Mouse (Mus musculus) forebrain, embryonic 10.5 days (tissue): ENCODE measurements around the gene Rgp1. TPM values are rescaled to one million over a fixed set of nuclear protein-coding genes. Genes with fewer than 3 reads are reported as not detected.
"Not testable (repeated sequence)": the region's sequence is repeated elsewhere in the genome, so short reads cannot be mapped to it uniquely, and the experiment has no call there.

Experiments used
- DNase-seq: peaks from one replicate; pipeline ENCODE4 v3.0.0-alpha.2; 2017; ENCODE audit warnings: low spot score; ENCODE audit errors: extremely low spot score
- H3K27ac ChIP-seq: fragments of 300-500 bp; sonication (generic); 2 replicates; pipeline ENCODE4 v1.5.1; 2016; ENCODE audit warnings: mild to moderate bottlenecking
- H3K27me3 ChIP-seq: fragments of 300-500 bp; sonication (generic); 2 replicates; pipeline ENCODE4 v1.6.1; 2016; ENCODE audit warnings: mild to moderate bottlenecking; ENCODE audit not compliant: poor library complexity, severe bottlenecking
- H3K36me3 ChIP-seq: fragments of 300-500 bp; sonication (generic); replicated peaks from 2 replicates; pipeline ENCODE4 v1.6.1; 2016; ENCODE audit warnings: mild to moderate bottlenecking, moderate library complexity
- H3K4me1 ChIP-seq: fragments of 300-500 bp; sonication (generic); 2 replicates; pipeline ENCODE4 v1.6.1; 2016
- H3K4me3 ChIP-seq: fragments of 300-500 bp; sonication (generic); 2 replicates; pipeline ENCODE4 v1.5.1; 2016; ENCODE audit warnings: mild to moderate bottlenecking, moderate library complexity
- H3K9me3 ChIP-seq: fragments of 300-500 bp; sonication (generic); 2 replicates; pipeline ENCODE4 v1.6.1; 2016; ENCODE audit warnings: mild to moderate bottlenecking, moderate library complexity
- WGBS: fragments of 180-500 bp; shearing (Covaris S2); methylation state at CpG from one replicate; pipeline ENCODE4 v1.1.7; 2016; 5-methylcytosine and 5-hydroxymethylcytosine counted together
- polyA plus RNA-seq: library from polyadenylated mRNA; unstranded; fragments of >200 nt; fragmentation: Nextera tagmentation; extraction: Ambion mirVana; gene quantifications from 2 replicates; pipeline ENCODE4 v1.2.1, GENCODE M21; 2016

The Rgp1 gene
- 15.3 and 24.2 TPM in 2 replicates for polyA plus RNA-seq

DNA sequence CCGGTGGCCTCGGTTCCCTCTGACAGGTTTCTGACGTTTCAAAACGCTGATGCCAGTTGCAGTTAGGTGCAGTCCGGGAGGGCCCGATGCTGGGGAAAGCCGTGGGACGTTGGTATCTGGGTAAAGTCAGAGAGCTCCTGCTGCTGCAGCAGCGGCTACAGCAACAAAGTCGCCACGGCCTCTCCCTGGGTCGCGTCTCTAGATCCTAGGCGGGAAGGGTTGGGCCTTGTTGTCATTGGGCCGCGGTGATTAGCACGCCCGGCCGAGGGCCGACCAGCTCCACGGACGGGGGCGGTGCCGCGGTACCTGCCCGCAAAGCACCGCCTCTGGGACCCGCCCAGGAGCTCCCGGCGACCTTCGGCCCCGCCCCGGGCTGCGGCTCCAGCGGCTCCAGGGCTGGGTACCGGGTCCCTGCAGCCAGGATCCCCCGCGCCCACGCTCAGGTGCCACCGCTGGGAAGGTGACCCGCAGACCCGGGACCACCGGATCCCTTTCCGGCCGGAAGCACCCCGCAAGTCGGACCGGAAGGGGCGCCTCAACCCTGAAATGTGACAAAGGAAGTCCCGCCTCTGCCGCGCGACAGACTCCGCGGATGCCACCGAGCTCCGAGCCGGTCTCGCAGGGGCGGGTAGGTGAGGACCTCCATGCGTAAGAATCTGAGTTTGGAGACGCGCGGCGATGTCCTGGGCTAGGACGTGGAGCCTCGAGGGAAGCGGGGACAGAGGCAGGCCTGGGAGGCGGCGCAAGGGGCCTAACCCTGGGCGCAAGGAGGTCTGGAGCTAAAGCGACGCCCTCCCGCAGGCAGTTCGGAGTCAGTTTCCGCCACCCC, at the start of gene Rgp1, which contains the start of gene Gba2:
Gene Rgp1, plus strand, starts transcription at position 340 of the 829 bp plus-strand sequence.
Gene Gba2, minus strand, starts transcription at position 498 of the 829 bp plus-strand sequence.
- peaks cover 61% of the 10 kb centered on the region for H3K36me3 ChIP-seq
- peaks cover 48% of the 10 kb centered on the region for H3K4me1 ChIP-seq
- H3K27me3 ChIP-seq, result no peaks in the 10 kb centered on the region
- H3K27ac ChIP-seq, result peak within 1 kb of the TSS; percentile 94
- under 1% methylated on average over 76 of the region's 76 CpGs for WGBS
- no peaks in the 10 kb centered on the region for H3K9me3 ChIP-seq
- peak within 1 kb of the TSS; percentile 96 for H3K4me3 ChIP-seq
- peak; percentile 87 for DNase-seq

DNA sequence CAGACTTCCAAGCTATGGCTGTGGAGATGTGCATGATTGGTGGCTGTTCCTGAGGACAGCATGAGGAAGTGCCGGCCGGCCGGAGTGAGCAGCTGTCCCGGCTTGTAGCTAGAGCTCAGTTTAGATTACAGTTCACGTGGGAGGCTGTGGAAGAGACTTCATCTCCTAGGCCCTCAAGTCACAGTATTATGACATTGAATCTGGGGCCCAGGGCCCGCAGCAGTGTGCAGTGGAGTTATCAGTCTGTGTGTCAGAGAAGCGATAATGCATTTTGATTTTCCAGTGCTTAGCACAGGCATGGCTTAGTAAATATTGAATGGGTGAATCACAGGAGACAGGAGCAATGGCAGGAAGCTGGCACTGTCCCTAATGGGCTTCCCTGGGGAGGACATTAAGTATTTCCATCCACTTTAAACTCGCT, 48.4 kb upstream of the Rgp1 start:
- no peak for DNase-seq
- H3K4me3 ChIP-seq, result no peak overlapping the region
- no peaks in the 10 kb centered on the region for H3K9me3 ChIP-seq
- peaks cover 23% of the 10 kb centered on the region for H3K27me3 ChIP-seq
- 80% methylated on average over 8 of the region's 8 CpGs for WGBS
- H3K4me1 ChIP-seq, result no peaks in the 10 kb centered on the region
- no peak overlapping the region for H3K27ac ChIP-seq
- H3K36me3 ChIP-seq, result peaks cover 44% of the 10 kb centered on the region

DNA sequence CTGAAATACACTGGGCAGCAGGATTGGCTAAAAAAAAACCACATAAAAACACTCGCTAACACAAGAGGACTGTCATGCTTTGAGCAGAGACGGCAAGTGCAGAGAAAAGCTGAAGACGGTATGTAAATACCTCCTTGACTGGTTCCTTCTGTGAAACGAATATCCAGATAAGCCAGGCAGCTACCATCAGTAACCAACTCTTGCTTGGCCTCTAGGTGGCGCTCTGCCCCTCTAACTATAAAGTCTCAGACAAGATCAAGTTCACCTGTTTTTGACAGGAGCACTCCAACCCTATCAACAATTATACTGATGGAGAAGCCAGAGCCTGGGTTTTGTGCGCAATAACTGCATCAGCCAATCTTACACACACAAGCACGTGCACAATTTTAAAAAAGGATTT, 47.9 kb upstream of the Rgp1 start:
- Histone ChIP-seq H3K36me3 (peaks cover 49% of the 10 kb centered on the region), H3K27me3 (peaks cover 18% of the 10 kb centered on the region), H3K4me1 (no peaks in the 10 kb centered on the region), H3K4me3 (no peak overlapping the region), H3K9me3 (no peaks in the 10 kb centered on the region), H3K27ac (no peak overlapping the region)
- peak; percentile 72 for DNase-seq
- WGBS, result 32% methylated on average over 7 of the region's 7 CpGs

DNA sequence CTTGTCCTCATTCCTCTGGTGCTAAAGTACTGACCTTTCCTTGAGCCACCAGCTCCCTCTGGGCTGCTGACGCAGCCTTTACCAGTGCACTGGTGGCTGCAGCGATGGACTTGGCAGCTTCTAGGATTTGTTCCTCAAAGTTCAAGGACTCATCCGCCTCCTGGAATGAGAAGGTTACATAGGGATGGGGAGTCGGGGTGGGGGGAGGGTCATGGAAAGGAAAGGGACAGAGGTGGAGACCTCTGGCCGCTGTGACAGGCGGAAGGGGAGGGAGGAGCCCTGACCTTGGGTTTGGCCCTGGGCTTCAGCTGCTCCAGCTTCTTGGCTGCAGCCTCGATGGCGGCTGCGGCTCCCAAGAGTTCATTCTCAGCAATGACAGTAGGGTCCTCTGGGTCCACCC, 45.2 kb upstream of the Rgp1 start:
- H3K27ac ChIP-seq, result no peak overlapping the region
- H3K4me3 ChIP-seq, result no peak overlapping the region
- H3K4me1 ChIP-seq, result no peaks in the 10 kb centered on the region
- H3K9me3 ChIP-seq, result no peaks in the 10 kb centered on the region
- H3K27me3 ChIP-seq, result no peaks in the 10 kb centered on the region
- no peak for DNase-seq
- WGBS, result 89% methylated on average over 9 of the region's 9 CpGs
- peaks cover 76% of the 10 kb centered on the region for H3K36me3 ChIP-seq

DNA sequence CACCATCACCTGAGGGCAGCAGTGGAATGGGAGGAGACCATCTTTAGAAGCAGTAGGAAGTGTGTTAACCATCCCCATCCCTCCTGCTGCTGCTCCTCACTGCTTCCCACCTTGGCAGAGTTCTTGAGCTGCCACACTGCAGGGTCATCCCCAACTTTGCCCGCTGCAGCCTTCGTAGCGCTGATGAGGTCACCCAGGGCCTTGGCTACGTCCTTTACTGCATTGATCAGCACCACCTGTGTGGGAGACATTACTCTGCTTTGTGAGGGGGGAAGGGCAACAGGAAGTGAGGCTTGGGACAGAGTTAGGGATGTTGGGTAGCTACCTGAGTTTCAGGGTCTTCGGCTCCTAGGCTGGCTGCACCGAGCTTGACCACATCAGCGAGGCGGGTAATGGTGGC, 42.9 kb upstream of the Rgp1 start:
- no peaks in the 10 kb centered on the region for H3K27me3 ChIP-seq
- no peak overlapping the region for H3K4me3 ChIP-seq
- no peaks in the 10 kb centered on the region for H3K9me3 ChIP-seq
- H3K27ac ChIP-seq, result no peak overlapping the region
- H3K4me1 ChIP-seq, result no peaks in the 10 kb centered on the region
- peaks cover 100% of the 10 kb centered on the region for H3K36me3 ChIP-seq
- 94% methylated on average over 8 of the region's 8 CpGs for WGBS
- DNase-seq, result no peak

DNA sequence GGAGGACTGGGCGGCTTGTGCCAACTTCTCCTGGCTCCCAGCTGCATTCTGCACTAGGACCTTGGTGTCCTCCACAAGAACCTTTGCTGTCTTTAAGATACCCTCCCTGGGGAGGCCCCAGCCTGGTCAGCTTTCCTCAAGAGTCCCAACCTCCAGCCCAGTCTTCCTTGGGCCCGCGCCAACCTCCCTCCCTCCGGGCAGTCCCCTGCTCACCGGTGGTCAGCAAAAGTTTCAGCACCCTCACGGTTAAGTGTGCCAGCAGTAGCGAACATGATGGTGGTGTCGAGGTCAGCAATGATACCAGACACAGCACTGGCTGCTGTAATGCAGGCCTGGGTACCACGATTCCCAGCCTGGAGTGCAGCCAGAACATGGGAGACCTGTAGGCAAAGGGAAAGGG, 42.5 kb upstream of the Rgp1 start:
- no peak for DNase-seq
- Histone ChIP-seq H3K36me3 (peaks cover 100% of the 10 kb centered on the region), H3K27me3 (no peaks in the 10 kb centered on the region), H3K4me1 (no peaks in the 10 kb centered on the region), H3K27ac (no peak overlapping the region), H3K9me3 (no peaks in the 10 kb centered on the region), H3K4me3 (no peak overlapping the region)
- 93% methylated on average over 9 of the region's 9 CpGs for WGBS

DNA sequence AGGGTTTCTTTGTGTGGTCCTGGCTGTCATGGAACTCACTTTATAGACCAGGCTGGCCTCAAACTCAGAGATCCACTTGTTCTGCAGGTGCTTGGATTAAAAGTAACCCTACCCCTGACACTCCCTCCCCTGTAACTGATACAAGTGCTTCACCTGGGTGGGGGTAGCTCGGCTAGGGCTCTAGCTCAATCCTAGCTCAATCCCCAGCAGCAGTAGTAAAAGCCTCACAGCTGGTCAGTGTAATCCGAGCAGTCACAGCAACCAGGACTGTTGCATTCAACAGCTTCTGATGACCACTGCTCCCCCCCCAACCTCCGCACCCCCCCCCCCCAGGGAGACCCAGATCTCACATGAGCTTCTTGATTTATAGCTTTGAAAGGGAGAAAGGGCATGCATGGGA, 36.5 kb upstream of the Rgp1 start:
- DNase-seq, result no peak
- Histone ChIP-seq H3K9me3 (no peaks in the 10 kb centered on the region), H3K27ac (no peak overlapping the region), H3K4me3 (no peak overlapping the region), H3K4me1 (no peaks in the 10 kb centered on the region), H3K36me3 (peaks cover 100% of the 10 kb centered on the region), H3K27me3 (no peaks in the 10 kb centered on the region)
- 65% methylated on average over 3 of the region's 3 CpGs for WGBS

DNA sequence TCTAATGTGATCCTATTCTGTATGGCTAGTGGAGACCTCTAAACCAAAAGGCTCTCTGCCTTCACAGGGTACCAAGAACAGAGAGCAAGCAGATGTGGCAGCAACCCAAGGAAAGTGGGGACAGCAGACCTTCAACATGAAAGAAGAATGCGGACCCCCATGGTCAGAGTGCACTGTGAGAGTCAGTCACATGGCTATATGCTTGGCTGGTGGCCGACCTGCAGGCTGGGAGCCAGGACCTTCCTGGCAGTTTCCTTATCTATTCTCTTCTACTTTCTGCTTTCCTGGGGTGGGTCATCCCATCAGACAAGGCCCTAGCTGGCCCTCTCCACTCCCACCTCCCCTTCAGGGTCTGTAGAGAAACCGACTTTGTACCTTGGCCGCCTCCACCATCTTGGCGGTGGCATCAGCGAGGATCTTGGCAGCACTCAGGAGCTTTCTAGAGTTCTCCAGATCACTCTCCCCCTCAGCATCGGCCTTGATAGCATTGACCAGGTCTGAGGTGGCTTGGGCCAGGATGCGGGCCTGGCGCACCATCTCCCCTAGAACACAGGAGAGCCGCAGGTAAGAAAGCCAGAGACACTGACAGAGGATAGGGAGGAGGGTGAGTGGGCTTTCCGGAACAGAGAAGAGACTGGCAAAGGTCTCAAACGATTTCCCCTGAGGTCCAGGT, 32.0 kb upstream of the Rgp1 start:
- Histone ChIP-seq H3K9me3 (no peaks in the 10 kb centered on the region), H3K36me3 (peaks cover 100% of the 10 kb centered on the region), H3K4me3 (no peak overlapping the region), H3K27ac (no peak overlapping the region), H3K27me3 (no peaks in the 10 kb centered on the region), H3K4me1 (no peaks in the 10 kb centered on the region)
- 95% methylated on average over 12 of the region's 12 CpGs for WGBS
- no peak for DNase-seq

DNA sequence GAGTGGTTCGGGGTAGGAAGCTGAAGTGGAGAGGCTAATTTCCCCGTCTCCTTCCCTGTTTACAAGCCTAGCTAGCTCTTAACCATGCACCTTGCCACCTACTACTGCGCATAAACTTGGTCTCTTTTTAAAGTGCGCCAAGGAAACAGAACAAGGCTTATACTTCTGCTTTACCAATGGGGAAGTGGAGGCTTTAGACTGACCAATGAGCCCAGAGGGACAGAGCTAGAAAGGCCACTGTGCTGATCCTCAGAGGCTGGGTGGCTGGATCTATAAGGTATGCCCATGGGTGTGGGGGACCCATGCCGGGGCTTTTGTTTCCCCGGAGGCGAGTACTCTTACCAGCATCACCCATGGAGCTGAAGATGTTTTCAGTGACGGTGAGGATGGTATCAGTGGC, 31.4 kb upstream of the Rgp1 start:
- Histone ChIP-seq H3K4me3 (no peak overlapping the region), H3K4me1 (no peaks in the 10 kb centered on the region), H3K9me3 (no peaks in the 10 kb centered on the region; the same call in 1 of the 2 replicates), H3K27me3 (no peaks in the 10 kb centered on the region), H3K27ac (no peak overlapping the region), H3K36me3 (peaks cover 100% of the 10 kb centered on the region)
- WGBS, result 97% methylated on average over 8 of the region's 8 CpGs
- DNase-seq, result no peak

DNA sequence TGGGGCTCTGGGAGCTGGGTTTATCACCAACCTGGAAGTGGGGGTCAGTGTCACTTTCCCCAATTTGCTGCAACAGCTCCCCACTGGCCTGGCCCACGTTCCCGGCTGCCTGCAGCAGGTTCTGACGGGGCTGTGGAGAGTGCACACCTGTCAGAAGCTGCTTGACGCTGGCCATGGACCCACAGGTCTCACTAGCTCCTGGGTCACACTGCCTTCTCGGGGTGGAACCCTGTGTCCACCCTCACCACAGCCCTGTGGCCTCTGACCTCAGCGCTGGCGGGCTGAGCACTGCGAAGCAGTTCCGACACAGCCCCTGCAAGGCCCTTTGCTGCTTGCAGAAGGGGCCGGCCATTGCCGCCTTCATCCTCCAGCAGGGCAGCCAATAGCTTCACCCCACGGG, 29.5 kb upstream of the Rgp1 start:
- peaks cover 100% of the 10 kb centered on the region for H3K36me3 ChIP-seq
- no peaks in the 10 kb centered on the region for H3K27me3 ChIP-seq
- 91% methylated on average over 12 of the region's 12 CpGs for WGBS

DNA sequence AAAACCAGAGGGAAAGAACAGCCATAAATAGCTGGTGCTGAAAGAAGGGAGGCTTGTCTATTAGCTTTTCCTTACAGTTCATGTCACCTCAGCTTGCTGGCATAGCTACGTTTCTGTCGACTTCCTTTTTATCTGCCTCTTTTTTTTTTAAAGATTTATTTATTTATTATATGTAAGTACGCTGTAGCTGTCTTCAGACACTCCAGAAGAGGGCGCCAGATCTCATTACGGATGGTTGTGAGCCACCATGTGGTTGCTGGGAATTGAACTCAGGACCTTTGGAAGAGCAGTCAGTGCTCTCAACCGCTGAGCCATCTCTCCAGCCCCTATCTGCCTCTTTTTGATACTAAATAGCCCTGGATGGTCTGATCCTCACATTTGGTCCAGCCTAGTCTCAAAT, 26.7 kb upstream of the Rgp1 start:
- H3K4me3 ChIP-seq, H3K27ac ChIP-seq, H3K9me3 ChIP-seq, H3K4me1 ChIP-seq, H3K27me3 ChIP-seq, DNase-seq: not testable (repeated sequence)
- peaks cover 100% of the 10 kb centered on the region for H3K36me3 ChIP-seq
- whole genome bisulfite sequencing, result 90% methylated on average over 6 of the region's 6 CpGs

More for the DNA sequence above, 29.5 kb upstream of the Rgp1 start:
- DNase-seq, result no peak
- H3K4me3 ChIP-seq, result no peak overlapping the region
- H3K27ac ChIP-seq, result no peak overlapping the region
- H3K9me3 ChIP-seq, result no peaks in the 10 kb centered on the region; the same call in 1 of the 2 replicates
- no peaks in the 10 kb centered on the region for H3K4me1 ChIP-seq

DNA sequence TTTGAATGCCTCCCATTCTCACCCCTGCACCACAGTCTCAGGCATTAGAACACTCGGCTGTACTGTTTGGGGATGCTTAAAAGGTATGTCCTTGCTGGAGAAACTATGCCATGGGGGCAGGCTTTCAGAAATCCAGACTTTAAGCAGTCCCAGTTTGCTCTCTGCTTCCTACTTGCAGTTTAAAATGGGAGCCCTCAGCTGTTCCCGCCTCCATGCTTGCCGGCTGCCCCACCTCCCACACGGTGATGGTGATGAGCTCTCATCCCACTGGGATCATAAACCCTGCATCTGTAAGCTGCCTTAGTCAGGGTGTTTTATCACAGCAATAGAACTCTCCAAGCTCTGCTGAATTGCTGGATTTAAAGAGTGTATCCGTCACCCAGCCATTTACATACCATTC, 26.1 kb upstream of the Rgp1 start:
- DNase-seq, result no peak
- no peak overlapping the region for H3K27ac ChIP-seq
- peaks cover 7% of the 10 kb centered on the region for H3K4me1 ChIP-seq
- no peak overlapping the region for H3K4me3 ChIP-seq
- WGBS, result 97% methylated on average over 5 of the region's 5 CpGs
- H3K36me3 ChIP-seq, result peaks cover 100% of the 10 kb centered on the region
- no peaks in the 10 kb centered on the region for H3K27me3 ChIP-seq
- no peaks in the 10 kb centered on the region; the same call in 1 of the 2 replicates for H3K9me3 ChIP-seq

DNA sequence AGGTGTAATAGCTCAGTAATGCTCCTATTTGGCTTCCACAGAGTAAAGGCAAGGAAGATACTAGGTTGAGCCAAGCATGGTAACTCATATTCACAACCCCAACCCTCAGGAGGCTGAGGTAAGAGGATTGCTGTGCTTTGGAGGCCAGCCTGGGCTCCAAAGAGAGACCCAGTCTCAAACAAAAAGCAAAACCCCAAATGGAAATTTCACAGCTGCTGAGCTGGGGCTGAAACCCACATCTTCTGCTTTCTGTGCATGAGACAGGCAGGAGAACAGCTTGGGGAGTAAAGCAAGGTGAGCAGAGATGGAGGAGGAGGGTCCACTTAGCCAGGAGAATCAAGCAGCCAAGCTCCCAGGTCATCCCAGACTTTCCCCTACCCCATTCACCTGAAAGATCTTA, 24.6 kb upstream of the Rgp1 start:
- Histone ChIP-seq H3K27me3 (no peaks in the 10 kb centered on the region), H3K36me3 (peaks cover 96% of the 10 kb centered on the region), H3K4me3 (no peak overlapping the region), H3K4me1 (peaks cover 22% of the 10 kb centered on the region), H3K9me3 (no peaks in the 10 kb centered on the region; the same call in 1 of the 2 replicates), H3K27ac (no peak overlapping the region)
- no peak for DNase-seq
